Mouse (Mus musculus) stomach, embryonic 16.5 days (tissue): Measurements from ENCODE around the gene Poc1b. TPM values are rescaled to one million over a fixed set of nuclear protein-coding genes. Genes with fewer than 3 reads are reported as not detected.

ENCODE experiments used
- ATAC-seq: fragments of 200-750 bp; cut with Nextera tagmentation; 2 replicates; pipeline ENCODE4 v1.8.0; 2017; ENCODE audit warnings: moderate number of reproducible peaks, moderate TSS enrichment; ENCODE audit not compliant: insufficient read depth, low FRiP score
- H3K27ac ChIP-seq: fragments of 300-500 bp; sonication (generic); 2 replicates; pipeline ENCODE4 v1.5.1; 2014; ENCODE audit warnings: low read length
- H3K27me3 ChIP-seq: fragments of 300-500 bp; sonication (generic); 2 replicates; pipeline ENCODE4 v1.6.1; 2014; ENCODE audit warnings: low read length, control low read depth, mixed read lengths; ENCODE audit not compliant: control insufficient read depth, insufficient read depth
- H3K36me3 ChIP-seq: fragments of 300-500 bp; sonication (generic); 2 replicates; pipeline ENCODE4 v1.6.1; 2014; ENCODE audit warnings: low read length; ENCODE audit not compliant: control insufficient read depth, insufficient read depth
- H3K4me1 ChIP-seq: fragments of 300-500 bp; sonication (generic); 2 replicates; pipeline ENCODE4 v1.6.1; 2014; ENCODE audit warnings: low read length, control low read depth, mixed read lengths; ENCODE audit not compliant: control insufficient read depth, insufficient read depth
- H3K4me2 ChIP-seq: fragments of 300-500 bp; sonication (generic); 2 replicates; pipeline ENCODE4 v1.6.1; 2014; ENCODE audit warnings: low read depth, low read length, mixed read lengths
- H3K4me3 ChIP-seq: fragments of 300-500 bp; sonication (generic); replicated peaks from 2 replicates; pipeline ENCODE4 v1.5.1; 2014; ENCODE audit warnings: mild to moderate bottlenecking, low read length
- H3K9ac ChIP-seq: fragments of 300-500 bp; sonication (generic); 2 replicates; pipeline ENCODE4 v1.6.1; 2014; ENCODE audit warnings: low read length
- H3K9me3 ChIP-seq: fragments of 300-500 bp; sonication (generic); replicated peaks from 2 replicates; pipeline ENCODE4 v1.6.1; 2016; ENCODE audit warnings: low read length, control low read depth; ENCODE audit not compliant: control insufficient read depth
- WGBS: fragments of 180-500 bp; shearing (Covaris S2); extraction: QIAGEN DNeasy Blood & Tissue Kit; methylation state at CpG from one replicate; pipeline ENCODE4 v1.1.7; 2014; 5-methylcytosine and 5-hydroxymethylcytosine counted together
- polyA plus RNA-seq: library from polyadenylated mRNA; unstranded; fragments of >200 nt; fragmentation: Nextera tagmentation; extraction: Ambion mirVana; gene quantifications from 2 replicates; pipeline ENCODE4 v1.2.1, GENCODE M21; 2015

The Poc1b gene
- polyA plus RNA-seq, 1 experiment from 2014 or later: 16.1 TPM

GRCm38 (mm10) chr10:99188175-99188574 is 81.3 kb downstream of the Poc1b start:
- Histone ChIP-seq H3K36me3 (no peaks in the 10 kb centered on the region), H3K9ac (no peak overlapping the region), H3K27ac (no peak overlapping the region), H3K4me2 (no peak overlapping the region), H3K27me3 (no peaks in the 10 kb centered on the region), H3K4me1 (no peaks in the 10 kb centered on the region), H3K9me3 (no peaks in the 10 kb centered on the region), H3K4me3 (no peak overlapping the region)
- no peak for ATAC-seq
- 90% methylated on average over 1 of the region's 1 CpGs for WGBS

- no peak for ATAC-seq
- H3K9me3 ChIP-seq: no peaks in the 10 kb centered on the region
- H3K4me1 ChIP-seq: no peaks in the 10 kb centered on the region
- H3K27ac ChIP-seq: no peak overlapping the region
- WGBS: 83% methylated on average over 21 of the region's 21 CpGs
- no peak overlapping the region for H3K9ac ChIP-seq
- no peaks in the 10 kb centered on the region for H3K36me3 ChIP-seq
- no peaks in the 10 kb centered on the region for H3K27me3 ChIP-seq
- H3K4me2 ChIP-seq: no peak overlapping the region
- no peak overlapping the region for H3K4me3 ChIP-seq
Measured at GRCm38 (mm10) chr10:99188656-99189603, 82.1 kb downstream of the Poc1b start.

DNA sequence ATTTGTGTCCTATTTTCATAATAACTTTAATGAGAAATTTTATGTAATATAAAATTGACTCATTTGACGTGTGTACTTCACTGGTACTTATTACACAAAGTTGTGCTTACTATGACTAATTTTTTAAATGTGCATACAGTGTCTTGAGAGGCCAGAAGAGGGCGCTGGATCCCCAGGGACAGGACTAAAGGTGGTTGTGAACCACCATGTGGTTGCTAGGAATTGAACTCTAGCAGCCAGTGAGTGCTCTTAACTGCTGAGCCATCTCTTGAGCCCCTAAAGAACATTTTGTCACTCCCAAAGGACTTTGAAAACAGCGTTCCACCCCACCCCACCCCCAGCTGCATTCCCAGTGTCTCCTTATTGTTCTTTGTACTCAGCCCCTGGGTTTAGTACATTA is 84.0 kb downstream of the Poc1b start:
- no peak for ATAC-seq
- WGBS: 52% methylated on average over 3 of the region's 3 CpGs

DNA sequence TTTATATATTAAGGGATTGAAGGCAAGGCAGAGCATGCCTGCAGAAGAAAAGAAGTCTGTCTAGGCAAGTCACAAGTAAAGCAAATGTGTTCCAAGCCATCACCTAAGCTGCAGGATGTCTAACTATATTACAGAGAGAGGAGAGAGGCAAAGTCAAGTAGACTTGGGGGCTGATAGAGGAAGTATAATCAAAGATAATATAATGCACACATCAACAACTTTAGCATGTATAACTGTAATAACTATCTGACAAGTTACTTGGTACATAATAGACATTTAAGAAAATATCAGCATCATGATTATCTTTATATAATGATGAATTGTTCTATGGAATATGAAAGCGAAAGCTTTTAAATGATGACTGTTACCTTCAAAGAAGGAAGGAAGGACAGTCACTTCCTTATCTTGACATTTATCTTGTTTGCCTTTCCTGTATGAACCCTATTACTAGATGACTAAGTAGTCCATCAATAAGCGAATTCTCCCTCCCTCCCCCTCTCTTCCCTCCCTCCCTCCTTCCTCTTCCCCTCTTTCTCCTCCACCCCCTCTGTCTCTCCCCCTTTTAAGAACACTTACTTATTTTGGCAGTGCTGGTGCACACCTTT is 87.7 kb downstream of the Poc1b start:
- Histone ChIP-seq H3K4me1 (no peaks in the 10 kb centered on the region), H3K4me2 (no peak overlapping the region), H3K36me3 (no peaks in the 10 kb centered on the region), H3K4me3 (no peak overlapping the region), H3K27me3 (no peaks in the 10 kb centered on the region), H3K9me3 (no peaks in the 10 kb centered on the region), H3K9ac (no peak overlapping the region), H3K27ac (no peak overlapping the region)
- ATAC-seq: no peak
- WGBS: 63% methylated on average over 2 of the region's 2 CpGs

More for the DNA sequence above, 84.0 kb downstream of the Poc1b start:
- Histone ChIP-seq H3K36me3 (no peaks in the 10 kb centered on the region), H3K4me3 (no peak overlapping the region), H3K4me1 (no peaks in the 10 kb centered on the region), H3K27me3 (no peaks in the 10 kb centered on the region), H3K27ac (no peak overlapping the region), H3K9me3 (no peaks in the 10 kb centered on the region), H3K4me2 (no peak overlapping the region), H3K9ac (no peak overlapping the region)

- no peaks in the 10 kb centered on the region for H3K27me3 ChIP-seq
- WGBS: 69% methylated on average over 13 of the region's 13 CpGs
- no peak overlapping the region for H3K9ac ChIP-seq
- H3K4me3 ChIP-seq: no peak overlapping the region
- no peak overlapping the region for H3K4me2 ChIP-seq
- ATAC-seq: no peak
- no peaks in the 10 kb centered on the region for H3K4me1 ChIP-seq
- H3K9me3 ChIP-seq: no peaks in the 10 kb centered on the region
- H3K27ac ChIP-seq: no peak overlapping the region
- no peaks in the 10 kb centered on the region for H3K36me3 ChIP-seq
Measured at GRCm38 (mm10) chr10:99196556-99196955, 89.7 kb downstream of the Poc1b start.

- H3K27ac ChIP-seq: no peak overlapping the region
Measured at GRCm38 (mm10) chr10:99197125-99197524, 90.3 kb downstream of the Poc1b start.

DNA sequence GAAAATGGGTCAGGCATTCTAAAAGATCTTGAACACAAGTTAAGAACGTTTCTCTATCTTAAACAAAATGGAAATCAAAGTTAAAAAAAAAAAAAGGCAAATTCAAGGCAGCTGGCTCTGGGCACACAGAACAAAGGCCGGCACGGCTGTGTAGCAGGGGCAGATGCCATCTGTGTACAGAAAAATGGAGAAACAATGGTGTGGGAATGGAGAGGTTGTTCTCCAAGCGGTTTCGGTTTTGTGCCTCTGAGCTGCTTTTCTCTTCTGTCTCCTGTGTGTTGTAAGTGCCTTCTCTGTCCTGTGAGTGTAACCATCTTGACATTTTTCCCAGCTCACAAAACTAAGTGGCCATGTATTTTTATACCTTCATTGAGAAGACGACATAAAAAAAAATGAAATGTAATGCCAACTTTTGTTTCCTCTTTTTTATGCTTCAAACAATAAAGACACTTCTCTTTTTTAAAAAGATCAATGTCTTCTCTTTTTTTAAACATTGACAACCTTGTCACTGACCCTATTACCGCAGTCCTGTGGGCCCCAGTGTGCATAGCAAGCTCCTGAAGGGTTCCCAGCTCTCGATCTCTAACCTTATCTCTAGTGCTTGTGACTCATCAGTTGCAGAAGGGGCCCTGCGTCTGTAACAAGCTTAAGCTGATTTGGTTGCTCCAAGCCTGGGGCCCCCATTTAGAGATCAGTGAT is 90.9 kb downstream of the Poc1b start:
- no peak overlapping the region for H3K4me3 ChIP-seq
- WGBS: 61% methylated on average over 9 of the region's 9 CpGs
- no peaks in the 10 kb centered on the region for H3K9me3 ChIP-seq
- no peaks in the 10 kb centered on the region for H3K27me3 ChIP-seq
- no peak overlapping the region for H3K27ac ChIP-seq
- H3K4me1 ChIP-seq: peaks cover 8% of the 10 kb centered on the region
- H3K36me3 ChIP-seq: no peaks in the 10 kb centered on the region
- no peak overlapping the region for H3K9ac ChIP-seq
- no peak for ATAC-seq
- no peak overlapping the region for H3K4me2 ChIP-seq

More at GRCm38 (mm10) chr10:99197125-99197524, 90.3 kb downstream of the Poc1b start:
- no peak overlapping the region for H3K4me3 ChIP-seq
- no peak overlapping the region for H3K4me2 ChIP-seq
- H3K9ac ChIP-seq: no peak overlapping the region
- no peaks in the 10 kb centered on the region for H3K9me3 ChIP-seq
- WGBS: 77% methylated on average over 8 of the region's 8 CpGs
- H3K36me3 ChIP-seq: no peaks in the 10 kb centered on the region
- H3K4me1 ChIP-seq: peaks cover 4% of the 10 kb centered on the region; the same call in 1 of the 2 replicates
- H3K27me3 ChIP-seq: no peaks in the 10 kb centered on the region
- no peak for ATAC-seq

GRCm38 (mm10) chr10:99198946-99199345 is 92.1 kb downstream of the Poc1b start:
- Histone ChIP-seq H3K4me3 (no peak overlapping the region), H3K4me1 (peaks cover 16% of the 10 kb centered on the region), H3K27ac (no peak overlapping the region), H3K4me2 (no peak overlapping the region), H3K9me3 (no peaks in the 10 kb centered on the region), H3K36me3 (no peaks in the 10 kb centered on the region), H3K9ac (no peak overlapping the region), H3K27me3 (no peaks in the 10 kb centered on the region)
- ATAC-seq: no peak
- 92% methylated on average over 9 of the region's 9 CpGs for WGBS

DNA sequence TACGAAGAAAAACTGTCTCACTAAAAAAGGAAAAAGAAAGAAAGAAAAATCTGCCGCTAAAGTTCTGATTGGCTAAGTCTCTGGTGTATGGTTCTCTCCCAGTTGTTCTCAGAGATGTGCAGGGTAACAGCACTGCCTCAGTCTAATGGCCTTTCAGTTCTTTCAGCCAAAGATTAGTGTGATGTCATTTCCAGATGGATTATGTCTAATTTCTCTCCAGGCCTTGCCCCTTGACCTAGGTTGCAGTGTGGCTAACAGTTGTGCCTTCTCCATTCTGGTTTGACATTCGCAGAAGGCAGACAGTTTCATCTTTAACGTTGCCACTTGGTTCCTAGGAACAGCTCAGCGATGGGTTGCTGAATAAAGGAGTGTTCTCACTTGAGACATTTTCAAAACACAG is 94.1 kb downstream of the Poc1b start:
- no peak overlapping the region for H3K4me3 ChIP-seq
- no peaks in the 10 kb centered on the region for H3K9me3 ChIP-seq
- H3K9ac ChIP-seq: no peak overlapping the region
- no peak overlapping the region for H3K4me2 ChIP-seq
- WGBS: 52% methylated on average over 5 of the region's 5 CpGs
- ATAC-seq: no peak
- H3K27me3 ChIP-seq: no peaks in the 10 kb centered on the region
- peaks cover 21% of the 10 kb centered on the region for H3K4me1 ChIP-seq
- H3K36me3 ChIP-seq: no peaks in the 10 kb centered on the region
- peak overlapping the region; percentile 4; the same call in 1 of the 2 replicates for H3K27ac ChIP-seq
